Mouse (Mus musculus) left cerebral cortex, postnatal 25 days (tissue): ENCODE measurements at regions not wholly inside any gene's neighbourhood (a gene's known extent, or its start where the extent isn't known, plus 50 kb on each side); places are given as distances from the start of the nearest gene placed in this dataset.

Experiments used
- DNase-seq, 2 experiments: peaks; one replicate each; pipeline ENCODE4 v3.0.0; 2022; ENCODE audit warnings: low spot score in 2 of 2, mixed read lengths in 1 of 2
- intact Hi-C: fragments of 180-260 bp; cut with DNase I; formaldehyde crosslinking; loops from one replicate; pipeline ENCODE4 v1.15.1; 2025

- DNase-seq = no peak
- intact Hi-C loops = no loop called here
Observed at GRCm38 (mm10) chr3:54443791-54444190, 82.9 kb downstream of the Postn start.

- DNase-seq = no peak
- intact Hi-C loops = no loop called here
Observed at GRCm38 (mm10) chr3:54446889-54447288, 86.0 kb downstream of the Postn start.

GRCm38 (mm10) chr3:54457416-54457815 is 96.5 kb downstream of the Postn start:
- intact Hi-C loops = no loop called here
- DNase-seq = no peak

- intact Hi-C loops = no loop called here
- DNase-seq = no peak
Observed at GRCm38 (mm10) chr3:54461366-54461765, 100.5 kb downstream of the Postn start.

GRCm38 (mm10) chr3:54466097-54466496 is 105.2 kb downstream of the Postn start:
- DNase-seq = no peak
- intact Hi-C loops = no loop called here

- intact Hi-C loops = no loop called here
- DNase-seq = peak in 1 of 2 experiments; percentile 24
Observed at GRCm38 (mm10) chr3:54474209-54474608, 113.3 kb downstream of the Postn start.

GRCm38 (mm10) chr3:54475879-54476278 is 115.0 kb downstream of the Postn start:
- intact Hi-C loops = no loop called here
- DNase-seq = no peak

GRCm38 (mm10) chr3:54477986-54478385 is 117.1 kb downstream of the Postn start:
- intact Hi-C loops = no loop called here
- peak in 1 of 2 experiments; percentile 6 for DNase-seq

GRCm38 (mm10) chr3:54480251-54480650 is 119.3 kb downstream of the Postn start:
- no peak for DNase-seq
- intact Hi-C loops = no loop called here

- peak in 1 of 2 experiments; percentile 45 for DNase-seq
- intact Hi-C loops = no loop called here
Observed at GRCm38 (mm10) chr3:54487346-54487745, 126.4 kb downstream of the Postn start.

GRCm38 (mm10) chr3:54487844-54488243 is 126.9 kb downstream of the Postn start:
- no peak for DNase-seq
- intact Hi-C loops = no loop called here

- DNase-seq = no peak
- intact Hi-C loops = no loop called here
Observed at GRCm38 (mm10) chr3:54490249-54490900, 129.5 kb downstream of the Postn start.

- no peak for DNase-seq
- intact Hi-C loops = no loop called here
Observed at GRCm38 (mm10) chr3:54493567-54493966, 132.7 kb downstream of the Postn start.

- intact Hi-C loops = no loop called here
- DNase-seq = no peak
Observed at GRCm38 (mm10) chr3:54504997-54505396, 144.1 kb downstream of the Postn start.

- no peak for DNase-seq
- intact Hi-C loops = no loop called here
Observed at GRCm38 (mm10) chr3:54507575-54507974, 146.7 kb downstream of the Postn start.

- DNase-seq = no peak
- intact Hi-C loops = no loop called here
Observed at GRCm38 (mm10) chr3:54508906-54509305, 148.0 kb downstream of the Postn start.

GRCm38 (mm10) chr3:54517251-54517650 is 156.3 kb downstream of the Postn start:
- intact Hi-C loops = no loop called here
- no peak for DNase-seq

- DNase-seq = no peak
Observed at GRCm38 (mm10) chr3:54522716-54523115, 161.8 kb downstream of the Postn start.

GRCm38 (mm10) chr3:54526618-54527017 is 165.7 kb downstream of the Postn start:
- DNase-seq = no peak
- intact Hi-C loops = no loop called here

More at GRCm38 (mm10) chr3:54522716-54523115, 161.8 kb downstream of the Postn start:
- intact Hi-C loops = no loop called here

- intact Hi-C loops = no loop called here
- DNase-seq = no peak
Observed at GRCm38 (mm10) chr3:54528292-54528691, 164.3 kb upstream of the Supt20 start.

- DNase-seq = no peak
- intact Hi-C loops = no loop called here
Observed at GRCm38 (mm10) chr3:54530251-54530650, 162.4 kb upstream of the Supt20 start.

- DNase-seq = peak in 1 of 2 experiments; percentile 9
- intact Hi-C loops = no loop called here
Observed at GRCm38 (mm10) chr3:54535361-54535760, 157.2 kb upstream of the Supt20 start.
